Mouse (Mus musculus) cerebellum, adult 11-12 months (tissue): ENCODE measurements at regions not wholly inside any gene's neighbourhood (a gene's known extent, or its start where the extent isn't known, plus 50 kb on each side); places are given as distances from the start of the nearest gene placed in this dataset.

Experiments
- DNase-seq: peaks from one replicate; pipeline ENCODE4 v3.0.0; 2022

DNA sequence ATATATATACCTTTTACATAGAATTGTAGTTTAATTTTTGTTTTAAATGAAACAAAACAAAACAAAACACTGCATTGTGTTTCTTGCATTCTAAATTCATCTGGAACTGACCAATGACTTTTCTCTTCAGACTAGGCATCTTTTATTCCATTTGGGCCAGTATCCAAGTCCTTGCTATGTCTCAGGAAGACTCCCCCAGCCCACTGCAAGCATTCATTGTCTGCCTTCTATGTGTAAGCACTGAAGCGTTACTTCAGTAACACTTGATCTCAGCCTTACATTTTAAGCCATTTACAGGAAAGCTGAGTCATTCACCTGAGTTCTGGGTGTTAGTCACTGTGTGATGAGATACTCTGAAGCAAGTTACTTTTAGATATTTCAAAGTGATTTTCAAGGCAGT, 425.3 kb upstream of the Ccnh start:
- no peak for DNase-seq

DNA sequence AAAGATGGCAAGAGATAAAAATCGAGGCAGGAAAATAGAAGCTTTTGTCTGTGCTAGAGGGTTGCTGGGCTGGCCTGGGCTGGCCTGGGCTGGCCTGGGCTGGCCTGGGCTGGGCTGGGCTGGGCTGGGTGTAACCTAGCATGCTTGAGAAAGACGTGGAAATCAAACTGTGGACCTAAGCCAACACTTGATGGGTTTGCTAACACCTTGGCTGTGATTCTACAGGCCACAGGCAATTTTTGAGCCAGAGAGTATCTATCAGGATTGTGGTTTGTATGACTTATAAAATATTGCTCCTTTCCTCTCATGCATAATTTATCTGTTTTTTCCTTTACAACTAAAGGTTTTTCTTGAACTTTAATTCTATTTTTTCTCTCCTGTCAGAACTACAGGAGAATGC, 417.3 kb upstream of the Ccnh start:
- DNase-seq: no peak

DNA sequence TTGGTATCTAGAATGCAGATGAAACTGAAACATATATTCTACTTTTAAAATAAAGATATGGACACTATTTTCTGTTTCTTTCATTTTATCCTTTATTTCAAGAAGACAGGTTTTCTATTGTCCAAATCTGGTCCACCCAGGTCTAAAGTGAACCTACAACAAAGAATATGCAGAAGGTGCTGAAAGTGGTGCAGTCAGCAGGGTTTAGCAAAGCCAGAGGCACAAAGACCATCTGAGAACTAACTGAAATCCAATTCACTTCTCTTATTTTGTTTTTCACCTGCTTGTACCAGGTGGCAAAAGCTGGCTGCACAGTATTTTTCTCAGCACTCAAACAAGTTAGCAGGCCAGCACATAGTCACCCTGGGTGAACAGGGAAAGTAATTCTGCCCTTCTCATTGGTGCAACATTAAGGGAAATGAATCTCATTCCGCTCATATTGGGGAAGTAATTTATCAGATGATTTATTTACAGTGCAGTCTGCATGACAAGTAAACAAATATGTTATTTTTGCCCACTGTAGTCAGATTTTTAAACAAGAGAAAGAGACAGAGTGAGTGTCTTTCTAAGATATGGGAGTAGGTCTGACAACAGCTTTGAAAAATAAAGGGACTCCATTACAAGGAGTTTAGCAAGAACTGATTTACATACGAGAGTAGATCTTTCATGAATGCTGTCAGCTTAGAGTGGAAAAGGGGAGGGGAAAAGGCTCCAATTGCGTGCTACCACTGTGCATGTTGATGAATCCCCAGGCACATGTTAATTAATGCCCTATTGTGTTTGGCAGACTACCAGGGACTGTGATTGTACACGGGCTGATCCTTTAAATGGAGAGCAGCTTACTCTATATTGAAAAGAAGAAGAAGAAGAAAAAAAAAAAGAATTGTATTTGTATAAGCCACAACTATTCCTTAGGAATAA, 405.9 kb upstream of the Ccnh start:
- no peak for DNase-seq

- no peak for DNase-seq
These were observed 384.8 kb upstream of the Ccnh start for GRCm38 (mm10) chr13:84804241-84804980.

DNA sequence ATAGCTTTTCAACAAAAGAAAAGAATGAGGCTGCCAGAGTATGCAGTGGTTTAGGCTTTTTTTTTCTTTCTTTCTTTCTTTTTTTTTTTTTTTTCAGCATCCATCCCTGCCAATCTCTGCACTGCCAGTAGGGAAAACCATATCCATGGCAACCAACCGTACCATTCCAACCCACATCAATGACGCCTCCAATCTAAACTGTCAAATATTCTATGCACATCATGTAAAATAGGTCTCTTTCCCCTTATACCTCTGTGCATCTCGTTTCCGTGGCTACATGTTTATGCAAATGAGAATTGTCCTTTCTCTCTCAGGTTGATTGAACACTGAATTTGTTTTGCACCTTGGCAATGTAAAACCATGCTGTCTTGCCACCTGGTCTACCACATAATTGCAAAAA, 384.0 kb upstream of the Ccnh start:
- DNase-seq: no peak

DNA sequence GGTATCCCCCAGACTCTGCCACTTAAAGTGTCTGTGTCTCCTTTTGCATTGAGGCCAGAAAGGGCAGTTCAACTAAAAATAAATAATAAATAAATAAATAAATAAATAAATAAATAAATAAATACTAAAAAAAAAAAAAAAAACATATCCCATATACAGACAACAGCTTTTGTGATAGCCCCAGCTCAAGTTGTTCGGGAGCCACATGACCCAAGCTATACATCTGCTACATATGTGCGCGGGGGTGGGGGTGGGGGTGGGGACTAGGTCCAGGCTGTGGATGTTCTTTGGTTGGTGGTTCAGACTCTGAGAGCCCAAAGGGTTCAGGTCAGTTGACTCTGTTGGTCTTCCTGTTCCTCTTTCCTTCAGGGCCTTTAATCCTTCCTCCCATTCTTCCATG, 379.6 kb upstream of the Ccnh start:
- no peak for DNase-seq
